Mouse (Mus musculus) inflammation-experienced regulatory T-cells, adult 6 months (primary cell): Measurements from ENCODE around the gene Cnih4. TPM values are rescaled to one million over a fixed set of nuclear protein-coding genes. Genes with fewer than 3 reads are reported as not detected.

Experiments used
- ATAC-seq: one replicate; pipeline ENCODE4 v1.8.0; 2017
- polyA plus RNA-seq, 3 experiments: library from polyadenylated mRNA; unstranded; fragments of 100-300 nt; shearing (Covaris generic); gene quantifications; one replicate each; pipeline ENCODE4 v1.2.1; 2017

Gene Cnih4
- 10 to 100 TPM; 65.6 to 94.3 (median 73.6) TPM for polyA plus RNA-seq

DNA sequence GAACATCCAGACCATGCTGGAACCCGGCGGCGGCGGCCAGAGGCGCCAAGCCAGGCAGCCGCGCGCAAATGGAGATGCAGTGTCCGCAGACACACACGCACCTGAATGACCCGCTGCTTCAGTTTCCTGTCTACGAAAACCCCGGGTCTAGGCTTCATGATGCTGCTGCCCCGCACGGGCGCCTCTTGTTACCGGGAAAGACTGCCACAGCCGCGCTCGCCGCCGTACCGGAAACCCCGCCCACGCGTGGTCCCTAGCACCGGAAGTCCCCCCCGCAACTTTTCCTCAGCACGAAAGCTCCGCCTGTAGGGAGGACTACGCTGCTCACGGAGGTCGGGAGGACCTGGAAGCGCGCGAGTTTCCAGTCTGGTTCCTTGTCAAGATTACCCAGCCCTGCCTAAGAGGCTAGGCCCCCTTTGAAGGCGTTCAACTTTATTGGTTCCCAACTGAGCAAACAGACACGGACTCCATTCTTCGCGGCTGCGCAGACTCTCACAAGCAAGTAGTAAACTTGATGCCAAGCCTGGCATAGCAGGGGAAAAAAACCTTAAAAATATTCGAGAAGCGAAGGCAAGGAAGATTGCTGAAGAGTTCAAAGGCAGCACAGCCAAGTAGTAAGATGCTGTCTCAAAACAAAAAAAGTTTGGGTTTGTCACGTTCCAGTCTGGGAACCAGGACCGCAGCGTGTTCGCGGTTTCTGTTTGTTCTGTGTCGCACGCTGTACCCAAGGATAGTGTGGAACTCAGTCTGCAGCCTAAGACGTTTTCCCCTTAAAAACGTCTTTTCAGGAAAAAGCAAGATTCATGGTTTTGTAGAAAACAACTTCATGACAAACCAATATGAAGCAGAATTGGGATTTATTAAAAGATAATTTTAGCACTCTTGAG is at the start of gene Cnih4, which contains the start of gene Nvl:
TSS of gene Cnih4 (plus strand) at position 744 of the 887 bp plus-strand sequence.
TSS of gene Nvl (minus strand) at position 255 of the 887 bp plus-strand sequence.
- ATAC-seq = peak; percentile 88

DNA sequence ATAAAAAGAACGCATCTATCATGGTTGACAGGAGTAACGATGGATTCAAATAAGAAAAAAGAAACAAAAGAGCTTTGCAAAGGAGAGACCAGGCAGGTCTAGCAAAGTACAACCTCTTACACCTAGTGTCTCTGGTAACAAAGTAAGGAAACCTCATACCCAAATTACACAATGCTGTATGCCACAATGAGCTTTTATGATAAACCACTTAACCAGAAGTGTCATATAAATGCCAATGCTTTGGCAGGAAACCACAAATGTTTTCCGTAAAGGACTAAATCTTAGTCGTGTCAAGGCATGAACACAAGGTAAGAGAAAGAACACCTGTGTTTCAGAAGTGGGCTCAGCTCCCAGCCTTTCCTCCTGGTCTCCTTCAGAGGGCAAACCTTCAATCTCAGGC is 27.4 kb upstream of the Cnih4 start:
- ATAC-seq = no peak

DNA sequence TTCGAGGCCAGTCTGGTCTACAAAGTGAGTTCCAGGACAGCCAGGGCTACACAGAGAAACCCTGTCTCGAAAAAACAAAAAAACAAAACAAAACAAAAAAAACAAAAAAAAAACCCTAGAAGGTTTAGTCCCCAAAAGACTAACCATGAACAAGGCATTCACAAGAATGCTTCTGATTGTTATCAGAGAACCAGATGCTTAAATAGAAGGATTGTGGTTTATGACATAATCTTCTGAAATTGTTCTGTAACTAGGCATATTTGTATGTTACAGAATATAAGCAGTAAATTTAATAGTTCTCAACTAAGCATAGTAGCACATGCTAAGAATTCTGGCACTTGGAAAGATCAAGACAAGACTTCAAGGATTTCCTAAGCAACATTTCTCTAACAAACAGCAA is 20.3 kb upstream of the Cnih4 start:
- ATAC-seq = no peak

DNA sequence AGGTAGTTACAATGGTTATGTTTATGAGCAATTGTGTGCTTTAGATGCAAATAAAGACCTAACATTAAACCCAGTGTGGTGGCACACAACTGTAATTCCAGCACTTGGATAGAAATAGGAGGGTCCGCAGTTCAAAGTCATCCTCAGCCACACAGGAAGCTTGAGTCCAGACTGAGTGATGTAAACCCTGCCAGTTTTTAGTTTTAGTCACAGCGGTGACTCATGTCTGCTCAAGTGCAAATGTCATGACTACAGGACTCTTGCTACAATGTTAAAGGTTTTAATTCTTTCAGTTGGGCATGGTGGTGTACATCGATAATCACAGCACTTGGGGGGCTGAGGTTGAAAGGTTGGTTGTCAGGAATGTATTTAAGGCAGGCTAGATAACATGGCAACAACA is 18.6 kb upstream of the Cnih4 start:
- ATAC-seq = no peak

- ATAC-seq = no peak
These were observed 17.7 kb upstream of the Cnih4 start for GRCm38 (mm10) chr1:181126766-181127165.

- ATAC-seq = no peak
These were observed 12.6 kb upstream of the Cnih4 start for GRCm38 (mm10) chr1:181131915-181132314.

- ATAC-seq = peak; percentile 86
These were observed 5.8 kb upstream of the Cnih4 start for GRCm38 (mm10) chr1:181138730-181139129.

- peak; percentile 8 for ATAC-seq
These were observed 914 bp upstream of the Cnih4 start for GRCm38 (mm10) chr1:181143609-181143949.

DNA sequence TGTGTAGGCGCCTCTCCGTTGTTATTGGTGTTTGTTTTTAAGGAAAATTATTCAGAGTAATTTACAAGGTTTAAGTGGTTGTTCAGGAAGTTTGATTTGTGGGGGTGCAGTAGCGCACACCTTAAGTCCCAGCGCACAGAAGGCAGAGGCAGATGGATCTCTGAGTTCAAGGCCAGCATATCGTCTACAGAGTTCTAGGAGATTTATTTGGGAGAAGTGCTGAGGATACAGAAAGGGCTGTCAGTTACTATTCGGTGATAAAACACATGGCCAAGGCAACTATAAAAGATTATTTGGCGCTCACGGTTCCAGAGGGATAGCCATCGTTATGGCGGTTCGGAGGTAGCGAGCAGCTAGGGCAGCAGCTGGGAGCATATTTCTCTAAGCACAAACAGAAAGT is 473 bp downstream of the Cnih4 start:
- no peak for ATAC-seq

GRCm38 (mm10) chr1:181146187-181146586 is 1.7 kb downstream of the Cnih4 start:
- no peak for ATAC-seq

- no peak for ATAC-seq
These were observed 4.0 kb downstream of the Cnih4 start for GRCm38 (mm10) chr1:181148540-181148939.

DNA sequence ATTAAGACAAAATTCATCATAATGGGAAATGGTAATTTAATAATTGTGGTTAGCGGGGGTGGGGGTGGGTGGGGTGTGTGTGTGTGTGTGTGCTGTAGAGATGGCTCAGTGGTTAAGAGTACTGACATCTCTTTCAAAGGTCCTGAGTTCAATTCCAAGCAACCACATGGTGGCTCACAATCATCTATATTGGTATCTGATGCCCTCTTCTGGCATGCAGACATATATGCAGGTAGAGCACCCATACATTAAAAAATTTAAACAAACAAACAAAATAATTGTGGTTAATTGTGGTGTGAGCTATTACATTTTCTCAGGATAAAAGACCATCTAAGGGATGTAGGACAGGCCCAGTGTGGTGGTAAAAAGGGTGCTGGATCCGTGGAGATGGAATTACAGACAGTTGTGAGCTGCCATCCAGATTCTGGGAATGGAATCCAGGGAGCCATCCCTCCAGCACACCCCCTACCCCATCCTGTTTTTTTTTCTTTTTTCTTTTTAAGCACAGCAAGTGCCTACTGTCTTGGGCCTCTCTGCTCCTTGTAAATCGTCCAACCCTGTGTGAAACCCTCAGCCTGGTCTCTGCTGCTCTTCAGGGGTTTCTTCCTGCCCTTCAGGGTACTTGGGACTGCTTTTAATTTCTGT is 5.0 kb downstream of the Cnih4 start:
- no peak for ATAC-seq

DNA sequence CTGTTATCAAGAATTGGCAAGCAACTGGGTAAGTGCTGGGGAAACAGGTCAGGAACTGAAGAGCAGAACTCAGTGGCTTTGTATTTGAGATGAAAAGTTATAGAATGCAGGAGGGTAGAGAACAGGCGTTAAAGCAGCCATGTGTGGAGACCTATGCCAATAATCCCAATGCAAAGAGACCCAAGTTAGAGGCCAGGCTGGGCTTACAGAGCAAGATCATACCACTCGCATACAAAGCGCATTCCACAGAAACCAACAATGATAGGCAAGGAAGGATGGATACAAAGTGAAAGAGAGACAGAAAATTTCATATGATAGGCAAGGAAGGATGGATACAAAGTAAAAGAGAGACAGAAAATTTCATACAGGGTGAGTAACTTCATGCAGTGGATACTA is 5.9 kb downstream of the Cnih4 start:
- no peak for ATAC-seq

DNA sequence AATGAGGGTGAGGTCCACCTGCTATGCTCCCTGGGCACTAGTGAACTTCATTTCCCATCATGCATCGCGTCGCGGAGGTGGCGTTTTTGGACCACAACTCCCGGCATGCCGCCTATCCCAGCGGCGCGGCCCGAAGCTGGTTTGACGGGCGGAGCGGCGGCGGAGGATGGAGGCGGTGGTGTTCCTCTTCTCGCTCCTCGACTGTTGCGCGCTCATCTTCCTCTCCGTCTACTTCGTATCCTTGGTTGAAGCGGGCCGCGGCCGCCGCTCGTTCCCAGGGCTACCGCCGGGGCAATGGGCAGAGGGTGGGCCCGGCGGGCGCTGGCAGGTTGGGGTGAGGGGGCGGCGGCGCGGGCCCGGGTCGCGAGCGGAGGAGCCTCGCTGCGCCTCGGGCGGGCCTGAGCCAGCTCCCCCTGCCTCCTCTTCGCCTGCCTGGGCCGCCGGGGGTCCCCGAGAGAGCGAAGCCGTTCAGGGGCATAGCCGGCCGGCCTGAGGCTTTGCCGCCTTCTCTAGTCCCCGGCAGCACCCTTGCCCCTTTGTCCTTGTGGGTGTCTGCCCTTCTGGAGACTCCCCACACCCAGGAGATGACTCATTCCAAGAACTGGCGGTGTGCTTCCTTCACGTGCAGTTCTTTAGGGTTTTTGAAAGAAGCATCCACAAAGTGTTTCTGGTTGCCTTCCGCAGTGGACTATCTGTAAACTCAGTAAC is 6.5 kb downstream of the Cnih4 start:
- peak; percentile 90 for ATAC-seq

DNA sequence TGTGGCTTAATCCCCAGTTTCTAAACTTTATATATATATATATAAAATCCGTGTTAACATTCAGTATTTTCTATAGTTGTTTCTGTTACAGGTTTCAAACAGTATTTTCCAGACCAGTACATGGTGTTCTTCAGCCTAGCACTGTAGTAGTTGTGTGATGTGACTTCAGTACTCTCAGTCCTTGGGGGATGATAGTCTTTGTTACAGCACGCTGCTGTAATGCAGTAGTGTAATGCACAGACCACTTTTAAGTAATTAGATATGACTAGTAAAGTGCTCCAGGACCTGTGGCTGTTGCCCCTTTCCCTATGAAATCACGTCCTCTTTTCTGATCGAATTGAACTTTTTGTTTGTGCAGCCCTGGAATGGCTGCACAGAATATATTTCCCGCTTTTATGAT is 7.0 kb downstream of the Cnih4 start:
- no peak for ATAC-seq

- no peak for ATAC-seq
These were observed 23.3 kb downstream of the Cnih4 start for GRCm38 (mm10) chr1:181167816-181168215.

DNA sequence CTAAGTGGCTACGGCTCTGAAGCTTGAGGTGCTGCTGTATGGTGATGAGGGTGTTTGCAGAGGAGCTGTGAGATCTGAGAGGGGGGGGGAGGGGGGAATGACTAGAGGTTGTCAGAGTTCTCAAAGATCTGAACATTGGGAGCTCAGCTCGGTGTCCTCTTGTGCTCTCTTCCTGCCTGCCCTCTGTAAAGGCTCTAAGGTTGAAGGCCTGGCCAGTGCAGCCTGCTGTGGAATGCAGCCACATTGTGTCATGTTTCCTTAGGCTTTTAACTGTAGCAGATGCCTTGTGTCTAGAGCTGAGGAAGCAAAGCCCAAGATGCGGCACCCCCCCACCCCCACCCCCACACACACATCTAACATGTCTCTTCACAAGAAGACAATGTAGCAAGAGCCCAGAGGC is 23.9 kb downstream of the Cnih4 start:
- ATAC-seq = no peak

GRCm38 (mm10) chr1:181170210-181170609 is 25.7 kb downstream of the Cnih4 start:
- no peak for ATAC-seq

GRCm38 (mm10) chr1:181188925-181189324 is 44.4 kb downstream of the Cnih4 start:
- ATAC-seq = no peak

- ATAC-seq = no peak
These were observed 55.0 kb downstream of the Cnih4 start for GRCm38 (mm10) chr1:181199446-181199845.

- no peak for ATAC-seq
These were observed 65.7 kb downstream of the Cnih4 start for GRCm38 (mm10) chr1:181210147-181210546.

- ATAC-seq = no peak
These were observed 66.3 kb downstream of the Cnih4 start for GRCm38 (mm10) chr1:181210601-181211402.
